Mouse (Mus musculus) small intestine, adult 2 months (tissue): ENCODE data around the gene Pex11b. TPM values are rescaled to one million over a fixed set of nuclear protein-coding genes. Genes with fewer than 3 reads are reported as not detected.
A peak's percentile ranks its signal among the peaks of the same experiment; 100 is the strongest.

ENCODE experiments used
- H3K27ac ChIP-seq: fragments of 200-500 bp; 2 replicates; pipeline ENCODE4 v1.5.1; 2012; ENCODE audit warnings: low read depth, low read length, control low read depth, inconsistent platforms; ENCODE audit not compliant: insufficient read depth
- H3K27me3 ChIP-seq: fragments of 200-500 bp; 2 replicates; pipeline ENCODE4 v1.6.1; 2012; ENCODE audit warnings: mild to moderate bottlenecking, moderate library complexity, low read length, inconsistent platforms; ENCODE audit not compliant: control insufficient read depth, insufficient read depth
- H3K36me3 ChIP-seq: fragments of 200-500 bp; 2 replicates; pipeline ENCODE4 v1.6.1; 2012; ENCODE audit warnings: mild to moderate bottlenecking, low read length, control low read depth, inconsistent platforms; ENCODE audit not compliant: control insufficient read depth, insufficient read depth
- H3K4me1 ChIP-seq: fragments of 200-500 bp; 2 replicates; pipeline ENCODE4 v1.6.1; 2012; ENCODE audit warnings: low read length, inconsistent platforms, mixed read lengths; ENCODE audit not compliant: control insufficient read depth, insufficient read depth, insufficient read length
- H3K4me3 ChIP-seq: fragments of 200-500 bp; 2 replicates; pipeline ENCODE4 v1.5.1; 2012; ENCODE audit warnings: low read depth, mild to moderate bottlenecking, control low read depth, inconsistent platforms, low read length, moderate library complexity
- CTCF ChIP-seq: fragments of 200-500 bp; IDR thresholded peaks from 2 replicates; pipeline ENCODE4 v1.5.1; 2012; ENCODE audit warnings: low read depth, mild to moderate bottlenecking, control low read depth, inconsistent platforms, low read length, moderate library complexity, mixed read lengths; ENCODE audit not compliant: insufficient replicate concordance, insufficient read length; ENCODE audit errors: extremely low read depth
- POLR2A ChIP-seq: fragments of 200-500 bp; IDR thresholded peaks from 2 replicates; pipeline ENCODE4 v1.6.1; 2012; ENCODE audit warnings: low read depth, mild to moderate bottlenecking, control low read depth, inconsistent platforms, low read length, moderate library complexity
- WGBS: fragments of 180-500 bp; shearing (Covaris S2); methylation state at CpG from one replicate; pipeline ENCODE4 v1.1.7; 2018; 5-methylcytosine and 5-hydroxymethylcytosine counted together
- polyA plus RNA-seq: library from polyadenylated mRNA; depleted of rRNA; stranded (reverse); fragments of >200 nt; gene quantifications from 2 replicates; pipeline ENCODE4 v1.2.3, GENCODE M21; 2012; rRNA removed

Gene Pex11b
- 11.0 and 21.1 TPM in 2 replicates for polyA plus RNA-seq

DNA sequence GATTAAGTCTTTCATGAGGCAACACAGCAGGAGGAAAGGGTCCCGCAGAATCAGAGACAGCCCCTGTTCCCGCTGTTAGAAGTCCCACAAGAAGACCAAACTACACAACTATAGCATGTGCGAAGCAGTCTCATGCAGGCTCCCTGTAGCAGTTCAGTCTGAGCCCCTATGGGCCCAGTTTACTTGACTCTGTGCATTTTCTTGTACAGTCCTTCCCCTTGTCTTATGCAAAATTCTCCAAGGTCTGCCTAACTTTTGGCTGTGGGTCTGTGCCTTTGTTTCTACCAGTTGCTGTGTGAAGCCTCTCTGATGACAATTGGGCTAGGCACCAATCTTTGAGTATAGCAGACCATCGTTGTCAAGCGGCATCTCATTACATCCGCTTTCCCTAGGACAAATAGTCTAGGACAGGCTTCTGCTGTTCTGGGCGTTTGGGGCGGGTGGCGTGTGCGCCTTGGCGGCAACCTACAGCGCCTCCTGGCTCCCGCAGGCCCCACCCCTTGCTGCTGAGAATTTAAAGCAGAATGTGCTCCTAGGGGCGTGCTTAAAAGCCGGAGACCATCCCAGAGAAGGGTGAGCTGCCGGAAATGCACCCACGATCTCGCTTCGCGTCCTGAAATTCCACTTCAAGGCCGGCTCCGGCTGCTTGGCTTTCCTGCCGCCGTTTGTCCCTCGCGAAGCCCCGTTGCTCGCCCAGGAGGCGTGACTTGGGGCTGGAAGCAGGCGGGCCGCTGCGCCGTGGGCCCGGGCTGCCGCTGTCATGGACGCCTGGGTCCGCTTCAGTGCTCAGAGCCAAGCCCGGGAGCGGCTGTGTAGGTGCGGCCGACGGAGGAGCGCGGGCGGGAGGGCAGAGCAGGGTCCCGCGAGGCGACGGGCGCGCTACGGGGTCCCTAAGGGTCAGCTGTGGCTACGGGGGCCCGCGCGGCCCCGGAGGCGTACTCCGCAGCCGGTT lies at the start of gene Pex11b, which contains the start of gene Gm42957:
Gene Pex11b, plus strand, starts transcription at position 449 of the 952 bp plus-strand sequence.
Gene Gm42957, plus strand, starts transcription at position 547 of the 952 bp plus-strand sequence.
- Histone ChIP-seq H3K4me3 (peak within 1 kb of the TSS; percentile 92), H3K27me3 (no peaks in the 10 kb centered on the region), H3K36me3 (peaks cover 21% of the 10 kb centered on the region), H3K27ac (peak within 1 kb of the TSS; percentile 74), H3K4me1 (peaks cover 6% of the 10 kb centered on the region; the same call in 1 of the 2 replicates)
- TF ChIP-seq POLR2A (peak; percentile 49; the same call in 1 of the 2 replicates), CTCF (peak; percentile 24; the same call in 1 of the 2 replicates)
- WGBS, result 3% methylated on average over 60 of the region's 60 CpGs

DNA sequence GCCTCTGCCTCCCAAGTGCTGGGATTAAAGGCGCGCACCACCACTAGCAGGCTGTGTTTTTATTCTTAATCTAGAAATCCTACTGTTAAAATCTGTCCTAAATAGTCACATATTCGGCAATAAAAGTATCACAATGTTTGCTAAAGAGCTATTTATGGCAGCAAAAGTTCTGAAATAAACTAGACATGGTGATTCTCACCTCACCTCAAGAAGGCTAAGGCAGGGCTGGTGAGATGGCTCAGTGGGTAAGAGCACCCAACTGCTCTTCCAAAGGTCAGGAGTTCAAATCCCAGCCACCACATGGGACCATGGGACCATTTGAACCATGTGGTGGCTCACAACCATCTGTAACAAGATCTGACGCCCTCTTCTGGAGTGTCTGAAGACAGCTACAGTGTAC lies 44.5 kb upstream of the Pex11b start:
- Histone ChIP-seq H3K4me1 (no peaks in the 10 kb centered on the region), H3K36me3 (no peaks in the 10 kb centered on the region; the same call in 1 of the 2 replicates), H3K4me3 (no peak overlapping the region), H3K27ac (no peak overlapping the region), H3K27me3 (no peaks in the 10 kb centered on the region; the same call in 1 of the 2 replicates)
- WGBS, result 93% methylated on average over 4 of the region's 4 CpGs
- TF ChIP-seq POLR2A (no peak), CTCF (no peak)

DNA sequence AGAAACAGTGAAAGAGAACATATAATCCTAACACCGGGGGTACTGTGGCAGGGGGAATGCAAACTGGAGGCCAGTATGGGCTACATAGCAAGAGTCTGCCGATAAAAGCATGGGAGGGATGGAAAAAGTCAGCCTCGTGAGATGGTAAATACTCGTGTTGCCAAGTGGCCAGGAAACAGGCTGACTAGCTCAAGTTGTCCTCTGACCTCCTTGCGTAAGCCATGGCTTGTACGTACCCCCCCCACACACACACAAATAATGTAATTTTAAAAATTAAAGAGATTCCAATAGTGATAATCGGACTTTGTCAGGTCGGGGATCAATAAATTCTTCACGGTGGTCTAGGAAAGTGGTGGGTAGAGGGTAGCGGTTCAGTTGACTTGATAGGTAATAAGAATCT lies 41.8 kb upstream of the Pex11b start:
- Histone ChIP-seq H3K4me3 (peak overlapping the region; percentile 97), H3K27me3 (peaks cover 24% of the 10 kb centered on the region), H3K27ac (peak overlapping the region; percentile 88), H3K36me3 (no peaks in the 10 kb centered on the region; the same call in 1 of the 2 replicates), H3K4me1 (peaks cover 7% of the 10 kb centered on the region; the same call in 1 of the 2 replicates)
- TF ChIP-seq POLR2A, result no peak
- no peak for TF ChIP-seq CTCF
- 1% methylated on average over 10 of the region's 10 CpGs for WGBS

DNA sequence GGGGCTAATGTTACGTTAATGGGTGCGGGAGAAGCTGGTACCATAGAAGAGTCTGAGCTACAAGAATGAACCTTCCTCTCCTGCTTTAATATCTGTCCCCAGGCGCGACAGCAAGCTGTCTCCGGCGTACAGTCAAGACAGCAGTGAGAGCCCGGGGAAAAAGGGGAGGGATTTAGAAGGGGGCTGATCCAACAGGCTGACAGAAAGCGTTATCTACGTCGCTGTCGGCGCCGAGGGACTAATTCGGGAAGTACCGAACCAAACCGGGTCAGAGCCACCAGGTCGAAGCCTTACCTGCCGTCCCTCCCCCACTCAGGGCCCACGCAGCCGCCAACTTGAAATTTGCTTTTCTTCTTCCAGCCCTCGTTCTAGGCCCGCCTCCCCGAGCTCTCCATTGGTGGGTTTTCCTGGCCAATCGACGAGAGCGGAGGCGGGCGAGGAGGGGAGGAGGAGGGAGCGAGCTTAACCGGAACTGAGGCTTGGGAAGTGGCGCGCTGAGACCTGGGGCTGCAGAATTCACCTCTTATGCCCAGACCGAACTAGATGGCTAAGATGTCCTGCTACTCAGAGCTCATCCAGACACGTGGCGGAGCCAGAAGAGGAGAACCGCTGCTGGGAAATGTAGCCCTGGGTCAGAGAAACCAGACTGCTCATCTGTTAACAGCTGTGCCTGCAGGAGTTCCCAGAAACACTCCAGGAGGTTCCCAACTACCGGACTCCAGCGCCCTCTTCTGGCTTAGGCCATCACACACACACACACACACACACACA lies 41.2 kb upstream of the Pex11b start, which contains the start of gene Polr3gl:
Gene Polr3gl, minus strand, starts transcription at position 392 of the 771 bp plus-strand sequence.
- Histone ChIP-seq H3K27me3 (peaks cover 30% of the 10 kb centered on the region), H3K27ac (peak within 1 kb of the TSS; percentile 88), H3K4me1 (peaks cover 11% of the 10 kb centered on the region; the same call in 1 of the 2 replicates), H3K36me3 (no peaks in the 10 kb centered on the region; the same call in 1 of the 2 replicates), H3K4me3 (peak within 1 kb of the TSS; percentile 97)
- TF ChIP-seq POLR2A, result peak; percentile 44
- 0 out of 2 replicates have a peak, but pooled peaks have one; percentile 22 for TF ChIP-seq CTCF
- 2% methylated on average over 38 of the region's 38 CpGs for WGBS

DNA sequence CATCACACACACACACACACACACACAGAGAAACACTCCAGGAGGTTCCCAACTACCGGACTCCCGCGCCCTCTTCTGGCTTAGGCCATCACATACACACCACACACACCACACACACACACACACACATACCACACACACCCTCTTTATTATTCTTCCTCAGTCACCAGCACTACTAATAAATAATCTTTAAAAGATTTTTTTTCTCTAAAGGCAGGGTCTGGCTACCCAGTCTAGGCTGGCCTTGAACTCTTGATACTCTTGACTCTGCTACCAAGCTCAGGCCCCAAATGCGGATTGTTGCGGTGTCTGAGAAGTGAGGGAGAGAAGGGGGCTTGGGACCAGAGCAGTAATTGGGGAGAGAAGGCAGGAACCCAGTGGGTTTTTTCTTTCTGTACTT lies 40.3 kb upstream of the Pex11b start:
- no peak for TF ChIP-seq POLR2A
- TF ChIP-seq CTCF, result no peak
- peaks cover 11% of the 10 kb centered on the region; the same call in 1 of the 2 replicates for H3K4me1 ChIP-seq
- WGBS, result 79% methylated on average over 5 of the region's 5 CpGs
- H3K27ac ChIP-seq, result no peak overlapping the region
- H3K4me3 ChIP-seq, result no peak overlapping the region
- peaks cover 32% of the 10 kb centered on the region for H3K27me3 ChIP-seq
- H3K36me3 ChIP-seq, result no peaks in the 10 kb centered on the region; the same call in 1 of the 2 replicates

DNA sequence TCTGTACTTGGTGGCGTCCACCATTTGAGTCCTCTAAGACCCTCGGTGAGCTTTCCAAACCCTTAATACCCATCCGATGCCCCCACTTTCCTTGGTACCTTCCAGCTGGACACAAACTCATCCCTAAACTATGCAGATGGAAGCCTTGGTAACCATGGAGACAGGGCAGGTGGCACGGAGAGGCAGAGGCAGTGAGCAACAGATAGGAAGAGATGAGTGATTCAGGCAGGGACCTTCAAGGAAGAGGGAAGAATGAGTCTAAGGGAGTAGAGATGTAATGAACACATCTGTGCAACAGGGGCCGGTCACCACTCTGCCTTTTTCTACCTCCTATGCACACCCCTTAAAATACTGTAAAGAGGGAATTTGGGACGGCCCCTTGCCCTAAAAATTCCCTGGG lies 39.5 kb upstream of the Pex11b start:
- WGBS, result 29% methylated on average over 6 of the region's 6 CpGs
- Histone ChIP-seq H3K36me3 (no peaks in the 10 kb centered on the region; the same call in 1 of the 2 replicates), H3K4me1 (peaks cover 11% of the 10 kb centered on the region; the same call in 1 of the 2 replicates), H3K4me3 (no peak overlapping the region), H3K27me3 (peaks cover 34% of the 10 kb centered on the region), H3K27ac (no peak overlapping the region)
- TF ChIP-seq CTCF (no peak), POLR2A (no peak)
